Mouse (Mus musculus): Measurements from ENCODE around the gene Rgl2. TPM values are rescaled to one million over a fixed set of nuclear protein-coding genes. Genes with fewer than 3 reads are reported as not detected.

The Rgl2 gene
- polyA plus RNA-seq, 1 experiment from 2014 or later, result 47.2 TPM

- Histone ChIP-seq H3K9me3 (no peaks in the 10 kb centered on the region), H3K27ac (replicated peaks) (peak overlapping the region; percentile 93), H3K4me3 (peak overlapping the region; percentile 56), H3K36me3 (peaks cover 45% of the 10 kb centered on the region), H3K9ac (replicated peaks) (peak overlapping the region; percentile 76), H3K27me3 (no peaks in the 10 kb centered on the region), H3K4me1 (peaks cover 44% of the 10 kb centered on the region), H3K4me2 (replicated peaks) (peak overlapping the region; percentile 81)
- ATAC-seq (replicated peaks), result no peak
- 7% methylated on average over 10 of the region's 10 CpGs for WGBS
Observed at GRCm38 (mm10) chr17:33956336-33956735, 27.0 kb downstream of the Rgl2 start.

- ATAC-seq (replicated peaks), result no peak
- Histone ChIP-seq H3K4me3 (no peak overlapping the region), H3K9me3 (no peaks in the 10 kb centered on the region), H3K27me3 (no peaks in the 10 kb centered on the region), H3K4me1 (peaks cover 35% of the 10 kb centered on the region), H3K4me2 (replicated peaks) (no peak overlapping the region), H3K9ac (replicated peaks) (no peak overlapping the region), H3K36me3 (peaks cover 51% of the 10 kb centered on the region), H3K27ac (replicated peaks) (no peak overlapping the region)
- WGBS, result 86% methylated on average over 6 of the region's 6 CpGs
Observed at GRCm38 (mm10) chr17:33957493-33957892, 28.1 kb downstream of the Rgl2 start.

GRCm38 (mm10) chr17:33958451-33958850 lies 29.1 kb downstream of the Rgl2 start:
- Histone ChIP-seq H3K9ac (replicated peaks) (no peak overlapping the region), H3K4me3 (no peak overlapping the region), H3K36me3 (peaks cover 51% of the 10 kb centered on the region), H3K4me1 (peaks cover 27% of the 10 kb centered on the region), H3K4me2 (replicated peaks) (no peak overlapping the region), H3K27ac (replicated peaks) (no peak overlapping the region), H3K27me3 (no peaks in the 10 kb centered on the region), H3K9me3 (no peaks in the 10 kb centered on the region)
- ATAC-seq (replicated peaks), result no peak
- 96% methylated on average over 11 of the region's 11 CpGs for WGBS

- Histone ChIP-seq H3K4me1 (peaks cover 20% of the 10 kb centered on the region), H3K27ac (replicated peaks) (no peak overlapping the region), H3K36me3 (peaks cover 52% of the 10 kb centered on the region), H3K9me3 (no peaks in the 10 kb centered on the region), H3K4me2 (replicated peaks) (no peak overlapping the region), H3K4me3 (no peak overlapping the region), H3K27me3 (no peaks in the 10 kb centered on the region), H3K9ac (replicated peaks) (no peak overlapping the region)
- ATAC-seq (replicated peaks), result no peak
- 94% methylated on average over 13 of the region's 13 CpGs for WGBS
Observed at GRCm38 (mm10) chr17:33959135-33959534, 29.8 kb downstream of the Rgl2 start.

GRCm38 (mm10) chr17:33959948-33960347 lies 30.6 kb downstream of the Rgl2 start:
- no peak overlapping the region for H3K4me3 ChIP-seq
- ATAC-seq (replicated peaks), result no peak
- peaks cover 12% of the 10 kb centered on the region for H3K4me1 ChIP-seq
- WGBS, result 95% methylated on average over 15 of the region's 15 CpGs
- no peak overlapping the region for H3K9ac ChIP-seq (replicated peaks)
- H3K9me3 ChIP-seq, result no peaks in the 10 kb centered on the region
- peaks cover 55% of the 10 kb centered on the region for H3K36me3 ChIP-seq
- H3K4me2 ChIP-seq (replicated peaks), result no peak overlapping the region
- no peaks in the 10 kb centered on the region for H3K27me3 ChIP-seq
- H3K27ac ChIP-seq (replicated peaks), result no peak overlapping the region

GRCm38 (mm10) chr17:33962876-33963275 lies 33.5 kb downstream of the Rgl2 start:
- Histone ChIP-seq H3K9ac (replicated peaks) (no peak overlapping the region), H3K36me3 (peaks cover 70% of the 10 kb centered on the region), H3K9me3 (no peaks in the 10 kb centered on the region), H3K4me2 (replicated peaks) (no peak overlapping the region), H3K4me1 (no peaks in the 10 kb centered on the region), H3K4me3 (no peak overlapping the region), H3K27ac (replicated peaks) (no peak overlapping the region), H3K27me3 (no peaks in the 10 kb centered on the region)
- ATAC-seq (replicated peaks), result no peak
- WGBS, result 94% methylated on average over 7 of the region's 7 CpGs

- H3K4me2 ChIP-seq (replicated peaks), result no peak overlapping the region
- no peak overlapping the region for H3K27ac ChIP-seq (replicated peaks)
- H3K9ac ChIP-seq (replicated peaks), result no peak overlapping the region
- H3K27me3 ChIP-seq, result no peaks in the 10 kb centered on the region
- H3K36me3 ChIP-seq, result peaks cover 50% of the 10 kb centered on the region
- no peaks in the 10 kb centered on the region for H3K4me1 ChIP-seq
- no peaks in the 10 kb centered on the region for H3K9me3 ChIP-seq
- H3K4me3 ChIP-seq, result no peak overlapping the region
- WGBS, result 89% methylated on average over 17 of the region's 17 CpGs
- no peak for ATAC-seq (replicated peaks)
Observed at GRCm38 (mm10) chr17:33965082-33965845, 35.9 kb downstream of the Rgl2 start.

- H3K4me2 ChIP-seq (replicated peaks), result no peak overlapping the region
- no peaks in the 10 kb centered on the region for H3K9me3 ChIP-seq
- 91% methylated on average over 16 of the region's 16 CpGs for WGBS
- ATAC-seq (replicated peaks), result no peak
- H3K4me3 ChIP-seq, result no peak overlapping the region
- H3K27ac ChIP-seq (replicated peaks), result no peak overlapping the region
- no peaks in the 10 kb centered on the region for H3K4me1 ChIP-seq
- no peak overlapping the region for H3K9ac ChIP-seq (replicated peaks)
- peaks cover 44% of the 10 kb centered on the region for H3K36me3 ChIP-seq
- no peaks in the 10 kb centered on the region for H3K27me3 ChIP-seq
Observed at GRCm38 (mm10) chr17:33965846-33966550, 36.7 kb downstream of the Rgl2 start.

- no peaks in the 10 kb centered on the region for H3K4me1 ChIP-seq
- H3K9me3 ChIP-seq, result no peaks in the 10 kb centered on the region
- H3K27me3 ChIP-seq, result peaks cover 5% of the 10 kb centered on the region; the same call in 1 of the 2 replicates
- H3K36me3 ChIP-seq, result peaks cover 21% of the 10 kb centered on the region
- H3K9ac ChIP-seq (replicated peaks), result no peak overlapping the region
- no peak overlapping the region for H3K4me3 ChIP-seq
- WGBS, result 5% methylated on average over 9 of the region's 9 CpGs
- peak; percentile 70 for ATAC-seq (replicated peaks)
- no peak overlapping the region for H3K27ac ChIP-seq (replicated peaks)
- H3K4me2 ChIP-seq (replicated peaks), result no peak overlapping the region
Observed at GRCm38 (mm10) chr17:33968489-33968888, 39.1 kb downstream of the Rgl2 start.

- 31% methylated on average over 5 of the region's 5 CpGs for WGBS
- no peaks in the 10 kb centered on the region for H3K4me1 ChIP-seq
- H3K4me3 ChIP-seq, result no peak overlapping the region
- peaks cover 18% of the 10 kb centered on the region for H3K36me3 ChIP-seq
- no peaks in the 10 kb centered on the region for H3K9me3 ChIP-seq
- no peak overlapping the region for H3K9ac ChIP-seq (replicated peaks)
- ATAC-seq (replicated peaks), result peak; percentile 71
- H3K27ac ChIP-seq (replicated peaks), result no peak overlapping the region
- H3K27me3 ChIP-seq, result peaks cover 5% of the 10 kb centered on the region; the same call in 1 of the 2 replicates
- H3K4me2 ChIP-seq (replicated peaks), result no peak overlapping the region
Observed at GRCm38 (mm10) chr17:33968927-33969326, 39.6 kb downstream of the Rgl2 start.

GRCm38 (mm10) chr17:33969394-33969793 lies 40.1 kb downstream of the Rgl2 start:
- no peaks in the 10 kb centered on the region for H3K9me3 ChIP-seq
- no peak overlapping the region for H3K4me3 ChIP-seq
- ATAC-seq (replicated peaks), result no peak
- WGBS, result 77% methylated on average over 4 of the region's 4 CpGs
- no peaks in the 10 kb centered on the region for H3K4me1 ChIP-seq
- H3K9ac ChIP-seq (replicated peaks), result no peak overlapping the region
- peaks cover 18% of the 10 kb centered on the region for H3K36me3 ChIP-seq
- no peak overlapping the region for H3K4me2 ChIP-seq (replicated peaks)
- peaks cover 5% of the 10 kb centered on the region; the same call in 1 of the 2 replicates for H3K27me3 ChIP-seq
- H3K27ac ChIP-seq (replicated peaks), result no peak overlapping the region

GRCm38 (mm10) chr17:33972691-33973090 lies 43.3 kb downstream of the Rgl2 start:
- Histone ChIP-seq H3K9me3 (no peaks in the 10 kb centered on the region), H3K4me1 (no peaks in the 10 kb centered on the region), H3K27ac (replicated peaks) (no peak overlapping the region), H3K36me3 (no peaks in the 10 kb centered on the region), H3K4me3 (no peak overlapping the region), H3K4me2 (replicated peaks) (no peak overlapping the region), H3K9ac (replicated peaks) (no peak overlapping the region), H3K27me3 (peaks cover 22% of the 10 kb centered on the region)
- WGBS, result 12% methylated on average over 1 of the region's 1 CpGs
- no peak for ATAC-seq (replicated peaks)

Data from forebrain, embryonic 15.5 days (tissue).